Mouse (Mus musculus) liver, adult 2 months (tissue): ENCODE measurements around the gene Gm20388.

Source experiments
- CTCF ChIP-seq: fragments of 200-500 bp; IDR thresholded peaks from 2 replicates; pipeline ENCODE4 v1.5.1; 2011; ENCODE audit warnings: low read depth, low read length, control low read depth
- POLR2A ChIP-seq: fragments of 200-500 bp; IDR thresholded peaks from 2 replicates; pipeline ENCODE4 v1.6.1; 2011; ENCODE audit warnings: low read length, control low read depth; ENCODE audit not compliant: insufficient read depth; ENCODE audit errors: extremely low read depth

GRCm38 (mm10) chr8:121769095-121769494, 1858.5 kb downstream of the Gm20388 start:
- TF ChIP-seq POLR2A, result no peak
- TF ChIP-seq CTCF, result no peak
